Mouse (Mus musculus) bone marrow, adult 2 months (tissue): ENCODE measurements around the gene Poc1a.

ENCODE experiments used
- CTCF ChIP-seq: fragments of 200-500 bp; IDR thresholded peaks from 2 replicates; pipeline ENCODE4 v1.5.1; 2011; ENCODE audit warnings: low read length, control low read depth; ENCODE audit not compliant: control insufficient read depth, insufficient read depth
- POLR2A ChIP-seq: fragments of 200-500 bp; IDR thresholded peaks from 2 replicates; pipeline ENCODE4 v1.6.1; 2011; ENCODE audit warnings: low read depth, mild to moderate bottlenecking, control low read depth, low read length, borderline replicate concordance; ENCODE audit not compliant: control insufficient read depth

DNA sequence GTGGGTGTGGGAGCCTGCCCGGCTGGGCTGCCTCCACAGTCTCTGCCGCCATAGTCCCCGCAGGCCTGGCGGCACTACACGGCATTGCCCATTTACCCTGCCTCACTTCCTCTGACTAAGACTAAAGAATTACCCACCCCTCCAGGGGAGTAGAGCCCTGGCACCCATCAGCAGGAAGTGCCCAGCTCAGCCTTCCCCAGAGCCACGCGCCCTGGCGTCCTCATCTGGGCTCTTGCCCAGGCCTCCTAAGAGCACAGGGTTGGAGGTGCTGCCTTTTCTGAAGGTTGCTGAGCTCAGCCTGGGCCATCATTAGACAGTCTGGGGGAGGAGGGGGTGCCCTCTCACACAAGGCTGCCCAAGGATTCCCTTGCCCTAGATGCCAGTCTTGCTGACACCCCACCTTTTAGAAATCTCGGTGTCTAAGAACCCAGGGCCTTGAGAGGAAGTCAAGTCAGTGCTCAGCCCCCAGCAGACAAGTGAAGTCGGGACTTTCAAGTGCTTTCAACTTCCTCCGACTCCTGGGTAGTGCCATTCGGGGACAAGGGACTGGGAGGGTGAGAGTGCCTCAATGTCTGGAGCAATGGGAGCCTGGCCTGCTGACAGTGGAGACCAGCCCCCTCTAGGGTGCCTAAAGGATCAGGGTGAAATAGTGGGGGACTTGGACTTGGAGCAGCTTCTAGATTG, 105.5 kb downstream of the Poc1a start:
- TF ChIP-seq CTCF (no peak), POLR2A (no peak)
